Mouse (Mus musculus) neural tube, embryonic 10.5 days (tissue): ENCODE data around the gene Nol9.
A peak's percentile ranks its signal among the peaks of the same experiment; 100 is the strongest.

Experiments
- DNase-seq: peaks from one replicate; pipeline ENCODE4 v3.0.0-alpha.2; 2017; ENCODE audit warnings: low spot score; ENCODE audit errors: extremely low spot score

Nol9 gene

DNA sequence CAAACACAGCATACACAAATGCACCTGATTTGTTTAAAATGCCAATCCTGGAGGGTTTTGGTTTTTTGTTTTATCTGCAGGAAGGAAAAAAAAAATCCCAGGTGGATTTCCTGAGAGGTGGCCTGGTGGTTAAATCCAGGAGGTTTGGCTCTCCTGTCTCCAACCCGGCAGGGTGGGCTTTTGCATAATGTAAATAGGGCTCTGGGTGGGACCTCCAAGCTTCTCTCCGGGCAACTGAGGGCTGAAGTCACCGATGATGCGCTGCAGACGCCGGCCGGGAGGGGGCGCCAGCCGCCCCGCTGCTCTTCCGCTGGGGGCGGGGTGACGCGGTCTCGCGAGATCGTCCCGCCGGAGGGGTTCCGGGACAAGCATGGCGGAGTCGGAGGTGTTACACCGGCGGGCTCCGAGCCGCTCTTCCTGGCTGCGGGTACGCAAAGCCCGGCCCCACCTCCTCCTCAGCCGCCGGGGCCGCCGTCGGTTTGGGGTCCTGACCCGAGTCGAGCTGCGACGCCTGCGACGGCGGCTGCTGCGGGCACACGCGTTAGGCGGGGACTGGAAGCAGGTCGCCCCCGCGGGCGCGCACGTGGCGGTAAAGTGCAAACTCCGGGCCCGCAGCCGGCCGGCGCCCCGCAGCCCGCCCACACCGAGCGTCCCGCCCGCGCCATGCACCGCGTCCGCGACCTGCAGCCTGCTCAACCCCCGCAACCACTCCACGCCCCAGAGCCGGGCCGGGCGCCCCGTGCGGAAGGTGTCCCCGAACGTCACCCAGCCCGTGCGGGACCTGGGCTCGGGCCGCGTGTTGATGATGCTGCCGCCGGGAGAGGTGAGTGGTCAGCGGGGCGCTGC is at the start of gene Nol9:
TSS of gene Nol9 (plus strand) at position 337 of the 846 bp plus-strand sequence.
- peak; percentile 96 for DNase-seq

DNA sequence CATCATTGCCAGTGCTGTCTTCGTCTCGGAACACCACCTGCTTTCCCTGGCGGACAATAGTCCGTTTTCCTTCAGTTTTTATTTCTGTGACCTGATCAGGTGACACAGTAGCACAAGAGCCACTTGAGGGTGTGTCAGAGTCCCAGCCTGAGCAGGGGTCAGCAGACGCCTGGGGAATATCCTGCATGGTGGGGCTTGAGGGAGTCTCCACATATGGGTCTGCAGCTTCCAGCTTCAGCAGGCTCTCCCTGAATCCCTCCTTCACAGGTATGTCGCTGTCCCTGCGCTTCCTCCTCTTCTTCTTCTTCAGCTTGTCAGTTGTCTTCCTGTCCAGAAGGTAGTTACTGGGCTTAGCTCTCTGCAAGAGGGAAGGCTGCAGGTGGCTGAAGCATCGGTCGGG is 47.0 kb upstream of the Nol9 start:
- no peak for DNase-seq

DNA sequence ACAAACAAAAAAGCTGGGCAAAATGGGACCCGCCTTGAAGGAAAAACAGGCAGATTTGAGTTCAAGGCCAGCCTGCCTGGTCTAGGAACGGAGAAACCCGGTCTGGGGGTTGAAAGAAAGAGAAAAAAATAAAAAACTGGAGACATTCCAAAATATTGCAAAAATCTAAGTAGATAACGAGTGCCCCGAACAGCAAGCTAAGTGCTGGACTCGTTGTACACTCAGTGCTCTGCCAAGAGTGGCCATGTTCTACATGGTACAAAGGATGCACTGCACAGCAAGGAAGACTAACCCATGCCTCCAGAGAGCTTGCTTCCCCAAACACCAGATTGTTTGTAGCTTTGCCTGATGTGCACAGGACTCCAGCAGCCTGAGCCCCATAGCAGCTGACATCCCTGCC is 46.1 kb upstream of the Nol9 start:
- no peak for DNase-seq

DNA sequence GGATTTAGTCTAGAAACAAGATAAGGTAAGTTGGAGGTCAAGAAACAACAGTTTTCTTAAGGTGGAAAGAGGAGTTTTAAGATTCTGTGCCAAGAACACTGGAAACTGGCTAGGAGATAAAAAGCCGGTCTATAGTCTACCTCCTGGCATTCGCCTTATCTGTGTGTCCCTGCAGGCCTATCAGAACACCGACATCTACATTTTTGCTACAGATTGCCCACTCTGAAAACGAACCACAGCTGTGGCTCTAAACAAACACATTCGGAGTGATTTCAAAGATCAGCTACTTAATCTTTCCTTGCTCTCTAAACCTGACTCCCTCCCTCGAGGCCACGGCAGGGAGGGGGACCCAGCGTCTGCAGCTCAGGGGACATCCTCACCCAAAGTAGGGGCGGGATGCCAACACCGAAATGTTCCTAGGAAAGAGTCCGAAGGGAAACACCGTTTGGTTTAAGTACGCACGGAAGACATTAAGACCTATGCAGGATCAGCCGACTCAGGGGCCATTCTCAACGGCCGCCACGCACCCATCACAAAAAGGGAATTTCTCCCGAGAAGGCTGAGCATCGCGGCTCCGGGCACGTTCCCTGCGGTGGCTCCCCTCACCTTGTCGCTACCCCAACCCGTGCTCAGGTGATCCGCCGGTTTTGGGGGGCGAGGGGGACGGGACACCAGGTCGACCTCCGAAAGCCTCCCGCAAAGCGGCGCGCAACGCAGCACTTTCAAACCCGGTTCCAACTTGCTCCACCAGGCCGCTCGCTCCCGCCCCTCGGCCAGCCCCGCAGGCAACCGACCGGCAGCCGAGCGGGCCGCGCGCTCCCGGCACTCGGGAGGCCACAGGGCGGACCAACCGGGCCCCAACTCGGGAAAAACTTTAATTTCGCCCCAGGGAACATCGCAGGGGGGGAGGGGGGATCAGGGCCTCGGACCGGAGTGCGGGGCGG is 44.6 kb upstream of the Nol9 start:
- DNase-seq = peak; percentile 65

DNA sequence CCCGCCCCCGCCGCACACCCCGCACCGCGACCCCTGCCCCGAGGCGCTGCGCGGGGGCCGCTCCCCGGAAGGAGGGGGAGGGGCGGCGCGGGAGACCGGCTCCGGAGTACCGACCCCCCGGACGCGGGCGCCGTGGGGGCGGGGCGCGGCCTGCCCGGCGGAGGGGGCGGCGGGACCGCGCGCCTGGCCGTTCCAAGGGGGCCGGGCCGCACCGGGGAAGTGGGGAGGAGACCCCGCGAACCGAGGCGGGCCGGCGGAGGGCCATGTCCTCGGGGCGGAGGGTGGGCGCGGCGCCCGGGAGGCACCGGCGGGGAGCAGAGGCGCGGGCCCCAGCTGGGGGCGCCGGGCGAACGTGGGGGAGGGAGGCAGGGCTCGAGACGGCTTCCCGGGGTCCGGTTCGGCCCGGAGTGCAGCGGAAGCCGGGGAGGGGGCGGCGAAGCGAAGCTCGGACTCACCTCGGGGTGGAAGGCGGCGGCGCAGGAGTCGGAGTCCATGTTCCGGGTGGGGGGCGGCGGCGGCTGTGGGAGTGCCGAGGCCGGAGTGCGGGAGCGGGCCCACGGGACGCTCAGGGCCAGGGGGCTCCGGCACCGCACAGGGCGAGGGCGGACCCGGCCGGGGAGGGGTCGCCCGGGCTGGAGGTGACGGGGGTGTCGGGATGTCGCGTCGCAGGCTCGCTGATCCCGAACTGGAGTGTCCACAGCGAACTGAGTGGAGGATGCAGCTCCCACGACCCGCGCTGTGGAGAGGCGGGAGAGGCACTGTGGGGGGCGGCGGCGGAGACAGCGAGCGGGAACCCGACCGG is 43.5 kb upstream of the Nol9 start:
- no peak for DNase-seq

DNA sequence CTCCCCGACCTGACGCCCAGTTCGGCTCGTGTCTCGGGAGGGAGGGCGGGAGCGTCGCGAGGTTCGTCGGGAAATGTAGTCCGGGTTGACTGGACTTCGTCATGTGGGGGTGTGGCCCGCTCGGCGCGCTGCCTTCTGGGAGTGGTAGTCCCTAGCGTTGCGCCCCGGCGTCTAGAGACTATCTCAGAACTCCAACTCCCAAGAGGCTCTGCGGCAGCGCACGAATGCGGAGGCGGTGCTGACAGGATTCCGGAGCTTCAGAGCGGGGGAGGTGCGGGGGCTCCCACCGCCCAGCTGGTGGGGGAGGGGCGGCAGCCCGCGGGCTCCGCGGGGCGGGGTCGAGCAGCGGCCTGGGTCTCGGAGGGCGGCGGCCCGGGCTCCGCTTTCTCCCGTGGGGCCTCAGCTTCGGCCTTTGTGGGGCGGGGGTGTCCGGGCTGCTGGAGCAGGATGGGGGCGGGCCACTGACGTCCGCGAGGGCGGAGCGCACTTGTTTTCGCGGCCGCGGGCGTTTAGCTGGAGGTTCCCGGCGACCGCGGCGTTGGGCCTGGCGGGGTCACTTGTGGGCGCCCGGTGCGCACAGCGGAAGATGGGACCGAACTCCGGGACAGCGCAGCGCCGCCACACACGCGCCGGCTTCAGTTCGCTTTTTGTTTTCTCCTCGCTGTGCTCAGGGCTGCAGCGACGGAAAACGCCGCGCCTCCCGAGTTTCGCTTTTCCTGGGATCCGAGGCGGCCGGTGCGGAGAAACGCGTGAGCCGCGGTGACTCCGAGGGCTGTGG is 42.8 kb upstream of the Nol9 start, which contains the start of gene Phf13:
TSS of gene Phf13 (minus strand) at position 86 of the 778 bp plus-strand sequence.
- DNase-seq = peak; percentile 99

DNA sequence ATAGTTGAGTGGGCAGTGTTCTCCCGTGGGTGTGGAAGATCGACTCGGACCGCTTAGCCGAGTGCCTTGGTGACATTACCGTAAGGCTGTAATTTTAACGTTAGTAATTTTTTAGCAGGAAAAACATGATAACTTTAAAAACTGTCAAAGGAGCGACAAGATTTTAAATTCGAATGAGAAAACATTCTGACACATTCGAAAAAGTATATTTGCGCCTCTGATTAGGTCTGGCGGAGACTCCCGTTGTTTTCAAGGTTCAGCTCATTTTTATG is 42.2 kb upstream of the Nol9 start:
- no peak for DNase-seq

DNA sequence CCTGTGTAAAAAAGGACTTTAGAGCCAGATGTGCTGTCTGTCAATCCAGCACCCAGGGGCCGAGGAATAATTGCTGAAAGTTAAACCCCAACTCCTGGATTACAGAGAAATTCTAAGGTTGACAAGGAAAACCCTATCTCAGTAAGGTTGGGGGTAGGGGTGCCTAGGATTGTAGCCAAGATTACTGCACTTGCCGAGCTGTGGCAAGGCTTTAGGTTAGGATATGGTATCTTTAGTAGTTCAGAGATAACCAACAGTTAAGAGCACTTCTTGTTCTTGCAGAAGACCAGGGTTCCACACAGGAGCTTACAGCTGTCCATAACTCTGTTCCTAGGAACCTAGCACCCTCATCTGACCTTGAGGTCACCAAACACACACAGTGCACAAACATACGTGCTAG is 41.4 kb upstream of the Nol9 start:
- DNase-seq = no peak

DNA sequence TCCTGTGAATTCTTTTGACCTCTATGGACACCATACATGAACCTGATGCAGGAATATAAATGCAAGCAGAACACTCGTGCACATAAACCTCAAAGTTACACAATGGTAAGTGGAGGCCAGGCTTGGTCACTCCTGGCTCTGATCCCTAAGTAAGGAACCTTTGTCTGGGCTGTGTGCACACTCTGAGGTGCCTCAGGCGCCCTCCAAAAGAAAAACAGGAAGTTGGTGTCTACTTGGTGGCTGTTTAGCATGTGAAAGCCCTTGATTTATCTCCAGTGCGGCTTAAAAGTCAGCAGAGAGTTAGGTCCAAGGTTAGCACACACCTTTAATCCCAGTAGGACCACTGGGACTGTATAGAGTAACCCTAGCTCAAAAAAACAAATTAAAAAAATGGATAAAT is 39.6 kb upstream of the Nol9 start:
- DNase-seq = no peak

DNA sequence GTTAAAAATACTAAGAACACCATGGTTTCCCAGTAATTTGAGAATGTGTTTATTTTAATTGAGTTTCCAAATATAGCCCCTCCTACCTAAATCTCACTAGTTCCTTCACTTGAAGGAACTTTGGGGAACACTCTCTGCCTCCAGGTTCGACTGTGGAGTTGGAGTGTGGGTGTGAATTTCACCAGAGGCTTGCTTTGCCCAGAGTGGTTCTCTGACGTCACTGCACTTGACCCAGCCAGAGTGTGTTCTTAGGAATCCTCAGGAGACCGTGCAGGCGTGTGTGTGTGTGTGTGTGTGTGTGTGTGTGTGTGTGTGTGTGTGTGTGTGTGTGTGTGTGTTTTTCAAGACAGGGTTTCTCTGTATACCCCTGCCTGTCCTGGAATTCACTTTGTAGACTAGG is 38.2 kb upstream of the Nol9 start:
- no peak for DNase-seq

DNA sequence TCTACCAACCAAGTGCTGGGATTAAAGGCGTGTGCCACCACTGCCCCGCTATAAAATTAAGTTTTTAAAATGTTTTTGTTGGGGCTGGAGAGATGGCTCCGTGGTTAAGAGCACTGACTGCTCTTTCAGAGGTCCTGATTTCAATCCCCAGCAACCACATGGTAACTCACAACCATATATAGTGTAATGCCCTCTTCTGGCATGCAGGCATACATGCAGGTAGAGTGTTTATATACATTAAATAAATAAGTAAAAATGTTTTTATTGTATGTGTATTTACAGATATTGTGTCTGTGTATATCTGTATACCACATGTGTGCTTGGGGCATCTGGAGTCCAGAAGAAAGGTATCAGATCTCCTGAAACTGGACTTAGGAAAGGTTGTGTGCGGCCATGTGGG is 37.8 kb upstream of the Nol9 start:
- DNase-seq = no peak

DNA sequence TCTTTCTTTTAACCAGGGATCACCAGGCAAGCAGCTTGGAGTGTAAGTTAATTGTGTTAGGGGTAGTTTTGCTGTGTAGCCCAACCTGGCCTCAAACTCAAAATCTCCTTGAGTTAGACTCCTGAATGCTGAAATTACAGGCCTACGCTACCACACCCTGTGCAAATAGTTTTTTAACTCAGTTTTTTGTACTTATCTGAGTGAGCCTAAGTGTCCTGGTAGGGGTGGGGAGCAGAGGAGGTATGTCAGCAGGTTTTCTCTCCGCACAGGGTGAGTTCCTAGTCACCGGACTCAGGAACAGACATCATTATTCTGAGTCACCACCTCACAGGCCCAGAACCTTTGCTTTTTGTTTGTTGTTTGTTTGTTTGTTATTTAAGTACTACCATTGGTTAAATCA is 37.1 kb upstream of the Nol9 start:
- DNase-seq = no peak

DNA sequence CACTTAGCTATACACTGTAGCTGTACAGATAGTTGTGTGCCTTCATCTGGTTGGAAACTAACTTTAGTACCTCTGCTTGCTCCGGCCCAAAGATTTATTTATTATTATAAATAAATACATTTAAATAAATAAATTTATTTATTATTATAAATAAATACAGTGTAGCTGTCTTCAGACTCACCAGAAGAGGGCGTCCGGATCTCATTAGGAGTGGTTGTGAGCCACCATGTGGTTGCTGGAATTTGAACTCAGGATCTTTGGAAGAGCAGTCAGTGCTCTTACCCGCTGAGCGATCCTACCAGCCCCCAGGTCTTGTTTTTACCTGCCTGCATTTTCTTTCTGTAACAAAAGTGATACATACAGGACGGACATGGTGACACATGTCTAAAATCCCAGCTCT is 33.0 kb upstream of the Nol9 start:
- DNase-seq = no peak

DNA sequence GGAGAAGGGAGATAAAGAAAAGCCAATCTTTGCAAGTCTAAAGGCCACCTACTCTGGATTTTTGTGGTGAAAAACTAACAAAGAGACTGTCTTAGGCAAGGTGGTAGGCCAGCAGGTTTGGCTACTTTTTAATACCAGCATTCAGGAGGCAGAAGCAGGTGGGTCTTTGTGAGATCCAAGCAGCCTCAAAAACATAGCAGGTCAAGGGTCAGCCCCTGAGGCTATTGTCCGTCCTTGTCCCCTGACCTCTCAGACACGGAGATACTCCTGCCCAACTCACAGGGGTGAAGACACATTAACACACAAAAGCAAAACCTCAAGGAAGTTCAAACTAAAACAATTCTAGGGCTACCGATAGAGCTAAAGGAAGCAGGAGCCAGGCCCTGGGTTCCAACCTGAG is 32.3 kb upstream of the Nol9 start:
- no peak for DNase-seq

DNA sequence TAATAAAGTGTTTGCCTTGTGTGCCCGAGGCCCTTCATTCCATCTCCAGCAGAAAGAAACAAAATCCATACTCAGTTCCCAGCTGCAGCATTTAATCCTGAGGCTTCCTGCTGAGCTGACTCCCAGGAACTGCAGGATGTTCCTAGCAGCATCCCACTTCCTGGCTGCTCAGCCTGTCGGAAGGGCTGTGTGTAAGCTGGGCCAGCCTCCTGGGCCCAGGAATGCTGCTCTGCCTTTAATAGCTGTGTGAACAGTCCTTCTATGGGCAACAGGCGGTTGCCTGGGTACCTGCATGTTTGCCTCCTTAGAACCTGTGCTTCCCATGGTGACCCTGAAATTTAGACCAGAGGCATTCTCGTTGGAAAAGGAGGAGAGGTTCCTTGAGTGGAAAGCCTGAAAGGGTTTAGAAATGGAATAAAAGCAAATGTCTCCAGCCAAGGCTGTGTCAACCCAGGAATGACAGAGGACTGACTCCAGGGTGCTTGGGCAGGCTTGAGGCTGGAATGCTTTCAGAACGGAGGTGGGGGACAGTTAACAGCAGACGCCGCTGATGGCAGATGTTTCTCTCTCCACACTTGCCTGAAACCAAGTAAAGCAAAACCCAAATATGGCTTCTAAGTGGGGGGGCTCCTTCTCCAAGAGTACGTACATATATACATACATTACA is 31.5 kb upstream of the Nol9 start:
- no peak for DNase-seq

DNA sequence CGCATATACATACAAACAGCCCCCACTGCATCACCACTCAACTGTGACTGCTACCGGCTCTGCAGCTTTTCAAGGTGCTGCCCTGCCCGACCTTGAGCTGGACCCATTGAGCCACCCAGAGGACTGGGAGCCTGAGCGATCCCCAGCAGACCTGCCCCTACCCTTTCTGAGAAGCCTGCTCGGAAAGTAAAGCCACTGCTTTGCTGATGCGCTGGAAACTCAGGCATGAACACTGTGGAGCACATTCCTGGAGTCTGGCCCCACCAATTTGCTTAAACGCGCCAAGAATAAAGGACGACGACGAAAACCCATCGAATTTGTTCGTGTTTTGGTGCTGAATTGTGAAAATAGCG is 31.0 kb upstream of the Nol9 start:
- DNase-seq = no peak

DNA sequence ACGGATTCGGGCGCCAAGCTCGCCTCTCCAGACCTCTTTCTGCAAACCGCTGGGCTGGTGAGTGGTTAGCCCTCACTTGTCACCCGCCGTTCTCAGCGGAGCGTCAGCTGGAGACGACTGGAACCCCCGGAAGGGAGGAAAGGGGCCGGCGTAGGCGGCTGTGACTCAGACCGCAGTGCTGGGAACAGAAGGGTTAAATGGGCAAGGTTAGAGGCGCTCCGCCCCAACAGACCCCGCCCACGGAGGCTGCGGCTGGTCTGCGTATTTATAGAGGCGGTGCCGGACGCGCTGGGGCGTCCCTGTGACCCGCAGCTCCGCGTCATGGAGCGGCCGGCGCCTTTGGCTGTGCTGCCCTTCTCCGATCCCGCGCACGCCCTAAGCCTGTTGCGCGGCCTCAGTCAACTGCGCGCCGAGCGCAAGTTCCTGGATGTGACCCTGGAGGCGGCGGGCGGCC is 30.5 kb upstream of the Nol9 start, which contains the start of gene Klhl21:
TSS of gene Klhl21 (plus strand) at position 182 of the 454 bp plus-strand sequence.
- peak; percentile 91 for DNase-seq

DNA sequence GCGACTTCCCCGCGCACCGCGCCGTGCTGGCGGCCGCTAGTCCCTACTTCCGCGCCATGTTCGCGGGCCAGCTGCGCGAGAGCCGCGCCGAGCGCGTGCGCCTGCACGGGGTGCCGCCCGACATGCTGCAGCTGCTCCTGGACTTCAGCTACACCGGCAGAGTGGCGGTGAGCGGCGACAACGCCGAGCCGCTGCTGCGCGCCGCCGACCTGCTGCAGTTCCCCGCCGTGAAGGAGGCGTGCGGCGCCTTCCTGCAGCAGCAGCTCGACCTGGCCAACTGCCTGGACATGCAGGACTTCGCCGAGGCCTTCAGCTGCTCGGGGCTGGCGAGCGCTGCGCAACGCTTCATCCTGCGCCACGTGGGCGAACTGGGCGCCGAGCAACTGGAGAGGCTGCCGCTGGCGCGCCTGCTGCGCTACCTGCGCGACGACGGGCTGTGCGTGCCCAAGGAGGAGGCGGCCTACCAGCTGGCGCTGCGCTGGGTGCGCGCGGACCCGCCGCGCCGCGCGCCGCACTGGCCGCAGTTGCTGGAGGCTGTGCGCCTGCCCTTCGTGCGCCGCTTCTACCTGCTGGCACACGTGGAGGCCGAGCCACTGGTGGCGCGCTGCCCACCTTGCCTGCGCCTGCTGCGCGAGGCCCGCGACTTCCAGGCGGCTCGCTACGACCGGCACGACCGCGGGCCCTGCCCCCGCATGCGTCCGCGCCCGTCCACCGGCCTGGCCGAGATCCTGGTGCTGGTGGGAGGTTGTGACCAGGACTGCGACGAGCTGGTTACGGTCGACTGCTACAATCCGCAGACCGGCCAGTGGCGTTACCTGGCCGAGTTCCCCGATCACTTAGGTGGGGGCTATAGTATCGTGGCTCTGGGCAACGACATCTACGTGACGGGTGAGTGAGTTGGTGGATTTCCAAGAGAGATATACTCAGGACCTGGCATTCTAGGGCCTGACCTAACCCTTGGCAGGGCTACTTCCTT is 29.8 kb upstream of the Nol9 start:
- no peak for DNase-seq

DNA sequence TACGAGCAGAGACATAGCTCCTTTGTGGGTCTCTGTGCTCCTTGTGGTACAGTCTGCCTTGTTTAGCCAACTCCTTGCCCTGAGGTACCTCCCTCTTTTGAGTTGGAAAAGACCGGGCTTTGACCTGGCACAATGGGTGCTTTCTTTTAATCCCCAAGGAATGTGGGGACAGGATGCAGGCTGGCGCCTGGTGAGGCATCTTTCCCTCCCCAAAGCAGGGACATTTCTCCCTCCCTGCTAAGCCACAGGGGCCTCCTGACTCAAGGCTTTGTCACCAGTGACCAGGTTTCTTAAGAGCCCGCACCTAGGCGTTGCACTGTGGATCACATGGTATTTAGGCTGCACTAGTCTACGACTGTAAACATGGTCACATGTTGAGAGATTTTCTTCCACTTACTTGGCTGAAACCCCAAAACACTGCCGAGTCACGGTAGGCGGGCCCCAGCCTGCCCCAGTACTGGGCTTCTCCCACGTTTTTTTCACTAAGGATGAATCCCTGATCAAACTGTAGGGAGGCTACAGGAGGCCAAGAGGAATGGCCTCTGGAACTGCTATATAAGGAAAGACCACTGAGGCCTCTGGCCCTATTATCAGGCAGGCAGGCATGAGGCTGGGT is 28.9 kb upstream of the Nol9 start:
- no peak for DNase-seq
